Mouse (Mus musculus) CH12.LX (cell line): ENCODE data around the gene Heatr5a.

Source experiments
- ETS1 ChIP-seq: conservative IDR thresholded peaks from 2 replicates; pipeline ENCODE4 v1.6.1; 2012; ENCODE audit warnings: low read depth, mild to moderate bottlenecking, inconsistent platforms, low read length, improper control_type of control experiment, moderate library complexity
- MAZ ChIP-seq: IDR thresholded peaks from 2 replicates; pipeline ENCODE4 v1.6.1; 2012; ENCODE audit warnings: low read depth, mild to moderate bottlenecking, inconsistent platforms, low read length, improper control_type of control experiment, moderate library complexity
- MXI1 ChIP-seq: IDR thresholded peaks from 2 replicates; pipeline ENCODE4 v1.6.1; 2011; ENCODE audit warnings: mild to moderate bottlenecking, low read depth, low read length, improper control_type of control experiment
- NELFE ChIP-seq: IDR thresholded peaks from 2 replicates; pipeline ENCODE4 v1.6.1; 2011; ENCODE audit warnings: low read depth, low read length, improper control_type of control experiment
- USF2 ChIP-seq: conservative IDR thresholded peaks from 2 replicates; pipeline ENCODE4 v1.6.1; 2011; ENCODE audit warnings: low read depth, low read length, improper control_type of control experiment

DNA sequence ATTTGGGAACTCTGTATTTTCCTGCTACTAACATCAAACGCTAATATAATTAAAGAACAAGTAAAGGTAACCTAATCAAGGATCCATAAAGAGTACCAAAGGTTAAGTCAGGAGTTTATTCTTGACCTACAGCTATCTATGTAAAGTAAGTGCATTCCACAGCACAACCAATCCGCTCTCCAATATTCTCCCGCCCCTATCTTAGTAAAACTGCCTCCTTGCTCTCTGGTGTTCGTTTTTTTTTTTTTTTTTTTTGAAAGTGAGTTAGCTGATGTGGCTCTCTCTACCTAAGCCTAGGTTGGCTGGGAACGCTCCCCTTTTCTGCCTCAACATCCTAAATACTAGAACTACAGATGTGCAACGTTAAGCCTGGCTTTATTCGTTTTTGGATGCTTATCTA, 1.2 kb downstream of the Heatr5a start:
- TF ChIP-seq ETS1: no peak
- no peak for TF ChIP-seq NELFE
- no peak for TF ChIP-seq MAZ
- TF ChIP-seq MXI1: no peak
- TF ChIP-seq USF2: no peak
